Mouse (Mus musculus): ENCODE results near the gene Dok3. TPM values are rescaled to one million over a fixed set of nuclear protein-coding genes. Genes with fewer than 3 reads are reported as not detected.
A peak's percentile ranks its signal among the peaks of the same experiment; 100 is the strongest.

Dok3 gene
- polyA plus RNA-seq, 1 experiment from 2014 or later, result 1.0 TPM

- Histone ChIP-seq H3K4me1 (ENCODE audit: control insufficient read depth, insufficient read depth, low read length) (no peaks in the 10 kb centered on the region), H3K36me3 (replicated peaks; ENCODE audit: control insufficient read depth, insufficient read depth, low read depth, low read length) (peaks cover 21% of the 10 kb centered on the region), H3K4me3 (ENCODE audit: low read depth, low read length) (no peak overlapping the region), H3K27me3 (ENCODE audit: control insufficient read depth, insufficient read depth, low read length) (no peaks in the 10 kb centered on the region), H3K9me3 (replicated peaks; ENCODE audit: control insufficient read depth, low read length) (no peaks in the 10 kb centered on the region), H3K27ac (replicated peaks; ENCODE audit: low read depth, low read length) (no peak overlapping the region), H3K4me2 (ENCODE audit: low read depth, low read length) (no peak overlapping the region), H3K9ac (replicated peaks; ENCODE audit: low read length) (no peak overlapping the region)
- ATAC-seq (replicated peaks; ENCODE audit: insufficient number of reproducible peaks, low FRiP score, low TSS enrichment, low read depth), result no peak
- 90% methylated on average over 15 of the region's 15 CpGs for WGBS
- no peak for DNase-seq (ENCODE audit: low spot score)
These were observed 20.0 kb upstream of the Dok3 start for GRCm38 (mm10) chr13:55549061-55549460.

- no peak overlapping the region for H3K9ac ChIP-seq (replicated peaks; ENCODE audit: low read length)
- no peak overlapping the region for H3K4me2 ChIP-seq (ENCODE audit: low read depth, low read length)
- no peaks in the 10 kb centered on the region for H3K27me3 ChIP-seq (ENCODE audit: control insufficient read depth, insufficient read depth, low read length)
- DNase-seq (ENCODE audit: low spot score) (no peak), ATAC-seq (replicated peaks; ENCODE audit: insufficient number of reproducible peaks, low FRiP score, low TSS enrichment, low read depth) (no peak)
- no peaks in the 10 kb centered on the region for H3K4me1 ChIP-seq (ENCODE audit: control insufficient read depth, insufficient read depth, low read length)
- no peaks in the 10 kb centered on the region for H3K9me3 ChIP-seq (replicated peaks; ENCODE audit: control insufficient read depth, low read length)
- peaks cover 21% of the 10 kb centered on the region for H3K36me3 ChIP-seq (replicated peaks; ENCODE audit: control insufficient read depth, insufficient read depth, low read depth, low read length)
- no peak overlapping the region for H3K4me3 ChIP-seq (ENCODE audit: low read depth, low read length)
- no peak overlapping the region for H3K27ac ChIP-seq (replicated peaks; ENCODE audit: low read depth, low read length)
- WGBS, result 89% methylated on average over 5 of the region's 5 CpGs
These were observed 19.3 kb upstream of the Dok3 start for GRCm38 (mm10) chr13:55548426-55548825.

GRCm38 (mm10) chr13:55547916-55548315, 18.8 kb upstream of the Dok3 start:
- Histone ChIP-seq H3K36me3 (replicated peaks; ENCODE audit: control insufficient read depth, insufficient read depth, low read depth, low read length) (peaks cover 19% of the 10 kb centered on the region), H3K9me3 (replicated peaks; ENCODE audit: control insufficient read depth, low read length) (no peaks in the 10 kb centered on the region), H3K4me1 (ENCODE audit: control insufficient read depth, insufficient read depth, low read length) (no peaks in the 10 kb centered on the region), H3K27ac (replicated peaks; ENCODE audit: low read depth, low read length) (no peak overlapping the region), H3K9ac (replicated peaks; ENCODE audit: low read length) (no peak overlapping the region), H3K4me3 (ENCODE audit: low read depth, low read length) (no peak overlapping the region), H3K4me2 (ENCODE audit: low read depth, low read length) (no peak overlapping the region), H3K27me3 (ENCODE audit: control insufficient read depth, insufficient read depth, low read length) (no peaks in the 10 kb centered on the region)
- ATAC-seq (replicated peaks; ENCODE audit: insufficient number of reproducible peaks, low FRiP score, low TSS enrichment, low read depth) (no peak), DNase-seq (ENCODE audit: low spot score) (no peak)
- WGBS, result 92% methylated on average over 2 of the region's 2 CpGs

GRCm38 (mm10) chr13:55544792-55545191, 15.7 kb upstream of the Dok3 start:
- Histone ChIP-seq H3K4me2 (ENCODE audit: low read depth, low read length) (no peak overlapping the region), H3K27me3 (ENCODE audit: control insufficient read depth, insufficient read depth, low read length) (no peaks in the 10 kb centered on the region), H3K9ac (replicated peaks; ENCODE audit: low read length) (no peak overlapping the region), H3K27ac (replicated peaks; ENCODE audit: low read depth, low read length) (no peak overlapping the region), H3K4me3 (ENCODE audit: low read depth, low read length) (no peak overlapping the region), H3K9me3 (replicated peaks; ENCODE audit: control insufficient read depth, low read length) (no peaks in the 10 kb centered on the region), H3K4me1 (ENCODE audit: control insufficient read depth, insufficient read depth, low read length) (no peaks in the 10 kb centered on the region), H3K36me3 (replicated peaks; ENCODE audit: control insufficient read depth, insufficient read depth, low read depth, low read length) (peaks cover 18% of the 10 kb centered on the region)
- ATAC-seq (replicated peaks; ENCODE audit: insufficient number of reproducible peaks, low FRiP score, low TSS enrichment, low read depth), result no peak
- no peak for DNase-seq (ENCODE audit: low spot score)
- WGBS, result 86% methylated on average over 6 of the region's 6 CpGs

- H3K36me3 ChIP-seq (replicated peaks; ENCODE audit: control insufficient read depth, insufficient read depth, low read depth, low read length), result peaks cover 19% of the 10 kb centered on the region
- 91% methylated on average over 8 of the region's 8 CpGs for WGBS
These were observed 14.4 kb upstream of the Dok3 start for GRCm38 (mm10) chr13:55543447-55543846.

GRCm38 (mm10) chr13:55542891-55543290, 13.8 kb upstream of the Dok3 start:
- peaks cover 17% of the 10 kb centered on the region for H3K36me3 ChIP-seq (replicated peaks; ENCODE audit: control insufficient read depth, insufficient read depth, low read depth, low read length)
- H3K27ac ChIP-seq (replicated peaks; ENCODE audit: low read depth, low read length), result no peak overlapping the region
- H3K27me3 ChIP-seq (ENCODE audit: control insufficient read depth, insufficient read depth, low read length), result no peaks in the 10 kb centered on the region
- no peak overlapping the region for H3K4me3 ChIP-seq (ENCODE audit: low read depth, low read length)
- no peak overlapping the region for H3K9ac ChIP-seq (replicated peaks; ENCODE audit: low read length)
- H3K4me2 ChIP-seq (ENCODE audit: low read depth, low read length), result no peak overlapping the region
- H3K4me1 ChIP-seq (ENCODE audit: control insufficient read depth, insufficient read depth, low read length), result no peaks in the 10 kb centered on the region
- ATAC-seq (replicated peaks; ENCODE audit: insufficient number of reproducible peaks, low FRiP score, low TSS enrichment, low read depth), result no peak
- no peak for DNase-seq (ENCODE audit: low spot score)
- H3K9me3 ChIP-seq (replicated peaks; ENCODE audit: control insufficient read depth, low read length), result no peaks in the 10 kb centered on the region
- 97% methylated on average over 4 of the region's 4 CpGs for WGBS

More at GRCm38 (mm10) chr13:55543447-55543846, 14.4 kb upstream of the Dok3 start:
- ATAC-seq (replicated peaks; ENCODE audit: insufficient number of reproducible peaks, low FRiP score, low TSS enrichment, low read depth) (no peak), DNase-seq (ENCODE audit: low spot score) (no peak)
- Histone ChIP-seq H3K4me3 (ENCODE audit: low read depth, low read length) (no peak overlapping the region), H3K9me3 (replicated peaks; ENCODE audit: control insufficient read depth, low read length) (no peaks in the 10 kb centered on the region), H3K4me1 (ENCODE audit: control insufficient read depth, insufficient read depth, low read length) (no peaks in the 10 kb centered on the region), H3K9ac (replicated peaks; ENCODE audit: low read length) (no peak overlapping the region), H3K27ac (replicated peaks; ENCODE audit: low read depth, low read length) (no peak overlapping the region), H3K4me2 (ENCODE audit: low read depth, low read length) (no peak overlapping the region), H3K27me3 (ENCODE audit: control insufficient read depth, insufficient read depth, low read length) (no peaks in the 10 kb centered on the region)

GRCm38 (mm10) chr13:55540933-55541332, 11.8 kb upstream of the Dok3 start:
- Histone ChIP-seq H3K4me1 (ENCODE audit: control insufficient read depth, insufficient read depth, low read length) (no peaks in the 10 kb centered on the region), H3K27me3 (ENCODE audit: control insufficient read depth, insufficient read depth, low read length) (no peaks in the 10 kb centered on the region), H3K9me3 (replicated peaks; ENCODE audit: control insufficient read depth, low read length) (no peaks in the 10 kb centered on the region), H3K9ac (replicated peaks; ENCODE audit: low read length) (no peak overlapping the region), H3K4me2 (ENCODE audit: low read depth, low read length) (no peak overlapping the region), H3K27ac (replicated peaks; ENCODE audit: low read depth, low read length) (no peak overlapping the region), H3K36me3 (replicated peaks; ENCODE audit: control insufficient read depth, insufficient read depth, low read depth, low read length) (peaks cover 12% of the 10 kb centered on the region), H3K4me3 (ENCODE audit: low read depth, low read length) (no peak overlapping the region)
- ATAC-seq (replicated peaks; ENCODE audit: insufficient number of reproducible peaks, low FRiP score, low TSS enrichment, low read depth) (no peak), DNase-seq (ENCODE audit: low spot score) (no peak)
- 89% methylated on average over 2 of the region's 2 CpGs for WGBS

- Histone ChIP-seq H3K4me1 (ENCODE audit: control insufficient read depth, insufficient read depth, low read length) (no peaks in the 10 kb centered on the region), H3K36me3 (replicated peaks; ENCODE audit: control insufficient read depth, insufficient read depth, low read depth, low read length) (peaks cover 13% of the 10 kb centered on the region), H3K4me3 (ENCODE audit: low read depth, low read length) (peak within 1 kb of the TSS; percentile 87), H3K9ac (replicated peaks; ENCODE audit: low read length) (peak within 1 kb of the TSS; percentile 73), H3K27me3 (ENCODE audit: control insufficient read depth, insufficient read depth, low read length) (no peaks in the 10 kb centered on the region), H3K9me3 (replicated peaks; ENCODE audit: control insufficient read depth, low read length) (no peaks in the 10 kb centered on the region), H3K27ac (replicated peaks; ENCODE audit: low read depth, low read length) (peak within 1 kb of the TSS; percentile 67), H3K4me2 (ENCODE audit: low read depth, low read length) (peak within 1 kb of the TSS; percentile 90)
- WGBS, result 1% methylated on average over 70 of the region's 70 CpGs
- ATAC-seq (replicated peaks; ENCODE audit: insufficient number of reproducible peaks, low FRiP score, low TSS enrichment, low read depth) (peak; percentile 96), DNase-seq (ENCODE audit: low spot score) (peak; percentile 99)
These were observed 7.4 kb upstream of the Dok3 start, which contains the start of gene Ddx41 for GRCm38 (mm10) chr13:55536194-55537175. Gene Ddx41 (minus strand): TSS chr13:55536658.

Data from embryonic facial prominence, embryonic 11.5 days (tissue).